Mouse (Mus musculus) hindbrain, embryonic 10.5 days (tissue): ENCODE measurements around the gene Tmed10. TPM values are rescaled to one million over a fixed set of nuclear protein-coding genes. Genes with fewer than 3 reads are reported as not detected.

Experiments used
- DNase-seq: peaks from one replicate; pipeline ENCODE4 v3.0.0-alpha.2; 2017; ENCODE audit warnings: low spot score
- H3K27ac ChIP-seq: fragments of 300-500 bp; sonication (generic); 2 replicates; pipeline ENCODE4 v1.5.1; 2016; ENCODE audit warnings: mild to moderate bottlenecking, moderate library complexity
- H3K27me3 ChIP-seq: fragments of 300-500 bp; sonication (generic); 2 replicates; pipeline ENCODE4 v1.6.1; 2016; ENCODE audit warnings: mild to moderate bottlenecking; ENCODE audit not compliant: poor library complexity, insufficient read depth, severe bottlenecking
- H3K36me3 ChIP-seq: fragments of 300-500 bp; sonication (generic); 2 replicates; pipeline ENCODE4 v1.6.1; 2016; ENCODE audit warnings: mild to moderate bottlenecking, moderate library complexity
- H3K4me1 ChIP-seq: fragments of 300-500 bp; sonication (generic); replicated peaks from 2 replicates; pipeline ENCODE4 v1.6.1; 2016; ENCODE audit warnings: mild to moderate bottlenecking
- H3K4me3 ChIP-seq: fragments of 300-500 bp; sonication (generic); 2 replicates; pipeline ENCODE4 v1.5.1; 2016; ENCODE audit warnings: mild to moderate bottlenecking, moderate library complexity
- H3K9me3 ChIP-seq: fragments of 300-500 bp; sonication (generic); 2 replicates; pipeline ENCODE4 v1.6.1; 2016; ENCODE audit warnings: mild to moderate bottlenecking, moderate library complexity
- WGBS: fragments of 180-500 bp; shearing (Covaris S2); methylation state at CpG from one replicate; pipeline ENCODE4 v1.1.7; 2016; 5-methylcytosine and 5-hydroxymethylcytosine counted together
- polyA plus RNA-seq: library from polyadenylated mRNA; unstranded; fragments of >200 nt; fragmentation: Nextera tagmentation; extraction: Ambion mirVana; gene quantifications from 2 replicates; pipeline ENCODE4 v1.2.1, GENCODE M21; 2016

The Tmed10 gene
- polyA plus RNA-seq, 1 experiment from 2014 or later, result 254 TPM

- no peak overlapping the region for H3K4me3 ChIP-seq
- H3K4me1 ChIP-seq, result no peaks in the 10 kb centered on the region
- DNase-seq, result no peak
- no peak overlapping the region for H3K27ac ChIP-seq
- peaks cover 22% of the 10 kb centered on the region for H3K36me3 ChIP-seq
- 83% methylated on average over 3 of the region's 3 CpGs for WGBS
- H3K9me3 ChIP-seq, result no peaks in the 10 kb centered on the region
- no peaks in the 10 kb centered on the region for H3K27me3 ChIP-seq
Observed at GRCm38 (mm10) chr12:85366271-85366670, 8.4 kb downstream of the Tmed10 start.

- H3K27me3 ChIP-seq, result no peaks in the 10 kb centered on the region
Observed at GRCm38 (mm10) chr12:85362510-85362909, 12.1 kb downstream of the Tmed10 start.

DNA sequence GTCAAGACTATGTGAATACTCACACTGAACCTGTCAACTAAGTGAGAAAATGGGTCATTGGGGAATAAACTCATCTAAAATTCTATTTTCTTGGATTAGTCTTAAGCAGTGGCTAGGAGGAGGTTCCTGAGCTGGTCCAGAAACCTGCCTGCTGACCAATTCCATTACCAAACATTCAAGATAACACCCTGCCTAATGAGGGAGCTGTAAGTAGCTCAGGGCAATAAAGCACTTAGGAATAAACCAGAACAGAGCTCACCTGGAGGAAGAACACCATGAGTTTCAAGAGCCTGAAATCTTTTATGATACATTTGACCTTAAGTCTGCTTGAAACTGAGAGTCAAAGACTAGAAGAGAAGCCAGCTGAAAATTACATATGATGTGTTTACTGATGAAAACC lies 13.1 kb downstream of the Tmed10 start:
- DNase-seq, result no peak
- H3K36me3 ChIP-seq, result peaks cover 22% of the 10 kb centered on the region

More at GRCm38 (mm10) chr12:85362510-85362909, 12.1 kb downstream of the Tmed10 start:
- Histone ChIP-seq H3K36me3 (peaks cover 22% of the 10 kb centered on the region), H3K27ac (no peak overlapping the region), H3K4me3 (no peak overlapping the region), H3K4me1 (no peaks in the 10 kb centered on the region), H3K9me3 (no peaks in the 10 kb centered on the region)
- DNase-seq, result no peak
- 79% methylated on average over 4 of the region's 4 CpGs for WGBS

GRCm38 (mm10) chr12:85361165-85361564 lies 13.5 kb downstream of the Tmed10 start:
- no peak overlapping the region for H3K4me3 ChIP-seq
- DNase-seq, result no peak
- H3K36me3 ChIP-seq, result peaks cover 22% of the 10 kb centered on the region
- no peak overlapping the region for H3K27ac ChIP-seq
- 92% methylated on average over 3 of the region's 3 CpGs for WGBS
- H3K4me1 ChIP-seq, result no peaks in the 10 kb centered on the region
- H3K27me3 ChIP-seq, result no peaks in the 10 kb centered on the region
- H3K9me3 ChIP-seq, result no peaks in the 10 kb centered on the region

More for the DNA sequence above, 13.1 kb downstream of the Tmed10 start:
- H3K9me3 ChIP-seq, result no peaks in the 10 kb centered on the region
- no peaks in the 10 kb centered on the region for H3K27me3 ChIP-seq
- H3K27ac ChIP-seq, result no peak overlapping the region
- no peaks in the 10 kb centered on the region for H3K4me1 ChIP-seq
- H3K4me3 ChIP-seq, result no peak overlapping the region

GRCm38 (mm10) chr12:85354061-85354460 lies 20.6 kb downstream of the Tmed10 start:
- H3K36me3 ChIP-seq, result peaks cover 52% of the 10 kb centered on the region
- WGBS, result 88% methylated on average over 3 of the region's 3 CpGs
- H3K27me3 ChIP-seq, result no peaks in the 10 kb centered on the region
- H3K27ac ChIP-seq, result no peak overlapping the region
- no peaks in the 10 kb centered on the region; the same call in 1 of the 2 replicates for H3K4me1 ChIP-seq
- no peak for DNase-seq
- no peaks in the 10 kb centered on the region for H3K9me3 ChIP-seq
- H3K4me3 ChIP-seq, result no peak overlapping the region

DNA sequence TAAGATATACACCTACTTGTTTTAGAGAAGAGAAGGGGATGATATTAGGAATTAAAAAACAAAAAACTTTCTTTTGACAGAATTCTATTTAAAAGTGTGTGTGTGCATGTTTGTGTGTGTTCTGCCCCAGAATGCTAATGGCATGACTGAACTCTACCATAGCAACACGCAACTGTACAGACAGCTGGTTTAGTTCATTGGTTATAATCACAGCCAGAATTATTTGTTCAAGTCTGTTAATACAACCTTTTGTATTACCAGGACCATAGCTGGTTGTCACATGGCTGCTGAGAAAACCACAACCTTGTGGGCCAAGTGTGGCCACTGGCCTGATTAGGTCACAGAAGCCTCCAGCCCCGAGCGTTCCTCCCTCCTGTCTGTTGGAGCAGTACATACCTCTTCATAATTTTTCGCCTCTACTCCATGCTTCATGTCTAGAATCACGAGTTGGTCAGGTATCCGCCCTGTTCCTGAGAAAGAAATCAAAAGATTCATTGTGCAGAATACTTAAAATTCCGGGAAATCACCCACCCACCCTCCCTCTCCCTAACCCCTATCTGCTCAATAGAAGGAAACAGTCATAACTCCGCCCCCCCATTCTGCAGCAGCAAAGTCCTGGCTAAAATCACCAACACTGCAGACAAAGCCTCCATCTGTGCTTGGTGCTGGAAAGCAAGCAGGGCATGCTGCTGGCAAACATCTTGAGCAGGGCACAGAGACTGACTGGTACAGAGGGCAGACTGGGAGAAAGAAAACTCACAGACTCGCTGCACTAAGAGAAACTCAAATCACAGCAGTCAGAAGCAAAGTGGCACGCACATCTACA lies 24.0 kb downstream of the Tmed10 start:
- H3K36me3 ChIP-seq, result peaks cover 72% of the 10 kb centered on the region
- H3K4me1 ChIP-seq, result no peaks in the 10 kb centered on the region; the same call in 1 of the 2 replicates
- no peaks in the 10 kb centered on the region for H3K27me3 ChIP-seq
- no peak overlapping the region for H3K27ac ChIP-seq
- no peaks in the 10 kb centered on the region for H3K9me3 ChIP-seq
- 88% methylated on average over 10 of the region's 10 CpGs for WGBS
- no peak for DNase-seq
- no peak overlapping the region for H3K4me3 ChIP-seq

DNA sequence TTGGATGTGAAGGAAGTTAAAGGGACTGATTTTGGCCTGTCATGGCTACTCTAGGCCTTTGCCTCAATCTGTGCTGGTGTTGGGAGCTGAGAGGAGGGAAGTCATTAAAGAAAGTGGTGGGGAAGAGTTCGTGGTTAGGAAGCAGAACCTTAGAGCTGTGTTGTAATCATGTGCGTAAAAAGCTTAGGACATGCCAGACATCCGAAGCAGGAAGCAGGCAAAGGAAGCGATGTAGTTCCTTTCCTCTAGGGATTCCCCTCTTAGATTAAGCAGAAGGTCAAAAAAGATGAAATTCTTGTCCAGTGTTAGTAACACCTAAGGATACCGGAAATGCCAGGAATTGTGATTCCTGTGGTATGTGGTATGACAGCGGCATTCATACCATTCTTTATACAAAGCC lies 26.3 kb downstream of the Tmed10 start:
- Histone ChIP-seq H3K27ac (no peak overlapping the region), H3K27me3 (no peaks in the 10 kb centered on the region), H3K9me3 (no peaks in the 10 kb centered on the region), H3K4me3 (no peak overlapping the region), H3K4me1 (no peaks in the 10 kb centered on the region; the same call in 1 of the 2 replicates), H3K36me3 (peaks cover 73% of the 10 kb centered on the region)
- no peak for DNase-seq
- 87% methylated on average over 6 of the region's 6 CpGs for WGBS

DNA sequence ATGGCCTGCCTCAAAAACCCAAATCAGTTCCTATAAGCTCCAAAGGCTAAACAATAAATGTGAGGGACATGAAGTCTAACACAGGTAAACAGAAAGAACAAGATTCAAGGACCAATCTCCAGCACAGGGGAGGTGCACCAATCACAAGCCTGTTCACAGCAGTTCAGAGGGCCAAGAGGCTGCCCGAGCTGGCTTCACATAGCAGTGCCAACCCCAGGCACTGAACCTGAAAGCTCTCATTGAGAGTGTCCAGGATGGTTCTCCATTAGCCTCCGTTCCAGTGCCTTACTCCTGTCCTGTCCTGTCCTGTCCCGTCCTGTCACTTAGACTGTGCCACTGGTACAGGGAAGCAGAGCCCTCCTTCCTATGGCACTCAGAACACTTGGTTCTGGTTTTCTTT lies 27.5 kb downstream of the Tmed10 start:
- H3K36me3 ChIP-seq, result peaks cover 71% of the 10 kb centered on the region
- no peak for DNase-seq
- WGBS, result 83% methylated on average over 3 of the region's 3 CpGs

GRCm38 (mm10) chr12:85346374-85346773 lies 28.3 kb downstream of the Tmed10 start:
- Histone ChIP-seq H3K9me3 (no peaks in the 10 kb centered on the region), H3K4me1 (peaks cover 3% of the 10 kb centered on the region), H3K4me3 (no peak overlapping the region), H3K27me3 (no peaks in the 10 kb centered on the region), H3K36me3 (peaks cover 70% of the 10 kb centered on the region), H3K27ac (no peak overlapping the region)
- DNase-seq, result peak; percentile 23
- WGBS, result 72% methylated on average over 3 of the region's 3 CpGs

More for the DNA sequence above, 27.5 kb downstream of the Tmed10 start:
- no peaks in the 10 kb centered on the region for H3K9me3 ChIP-seq
- no peak overlapping the region for H3K4me3 ChIP-seq
- no peak overlapping the region for H3K27ac ChIP-seq
- no peaks in the 10 kb centered on the region for H3K27me3 ChIP-seq
- no peaks in the 10 kb centered on the region; the same call in 1 of the 2 replicates for H3K4me1 ChIP-seq

GRCm38 (mm10) chr12:85345559-85345958 lies 29.1 kb downstream of the Tmed10 start:
- Histone ChIP-seq H3K4me1 (peaks cover 8% of the 10 kb centered on the region; the same call in 1 of the 2 replicates), H3K4me3 (no peak overlapping the region), H3K36me3 (peaks cover 64% of the 10 kb centered on the region), H3K27me3 (no peaks in the 10 kb centered on the region), H3K27ac (no peak overlapping the region), H3K9me3 (no peaks in the 10 kb centered on the region)
- DNase-seq, result no peak
- WGBS, result 95% methylated on average over 6 of the region's 6 CpGs

DNA sequence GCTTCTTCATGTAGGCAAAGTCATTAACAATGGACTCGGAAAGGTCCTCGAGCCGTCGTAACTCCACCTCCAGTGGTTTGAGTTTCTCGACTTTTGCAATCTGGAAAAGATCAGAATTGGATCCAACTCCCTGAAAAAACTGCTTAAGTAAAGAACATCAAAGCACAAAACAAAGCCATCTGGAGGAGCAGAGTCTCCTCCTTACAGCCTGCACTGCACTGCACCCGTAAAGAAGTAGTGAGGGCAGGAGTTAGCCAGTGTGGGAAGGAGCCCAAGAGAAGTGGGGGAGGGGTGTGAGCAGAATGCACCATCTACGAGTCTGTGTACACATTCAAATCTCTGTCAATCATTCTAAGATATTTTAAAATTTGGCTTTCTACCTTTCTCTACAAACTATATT lies 30.4 kb downstream of the Tmed10 start:
- Histone ChIP-seq H3K9me3 (no peaks in the 10 kb centered on the region), H3K4me3 (no peak overlapping the region), H3K27me3 (no peaks in the 10 kb centered on the region), H3K36me3 (peaks cover 53% of the 10 kb centered on the region), H3K27ac (no peak overlapping the region), H3K4me1 (peaks cover 17% of the 10 kb centered on the region)
- DNase-seq, result no peak
- 85% methylated on average over 7 of the region's 7 CpGs for WGBS

DNA sequence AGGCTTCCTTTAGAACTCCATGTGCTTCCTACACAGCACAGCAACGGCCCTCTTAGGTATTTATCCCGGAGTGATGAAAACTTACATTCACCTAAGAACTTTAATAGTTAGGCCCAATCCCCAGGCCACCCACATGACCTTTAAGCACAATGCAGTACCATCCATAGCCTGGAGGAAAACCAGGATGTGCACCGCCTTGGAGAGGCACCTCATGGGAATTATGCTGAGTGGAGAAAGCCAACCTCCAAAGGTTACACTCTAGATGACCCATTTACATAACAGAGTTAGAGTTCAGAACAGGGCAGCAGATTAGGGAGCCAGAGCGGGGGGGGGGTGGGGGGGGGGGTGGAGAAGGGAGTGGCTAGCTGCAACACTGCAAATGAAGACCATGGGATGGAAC lies 32.3 kb downstream of the Tmed10 start:
- Histone ChIP-seq H3K27ac (no peak overlapping the region), H3K4me1 (peaks cover 31% of the 10 kb centered on the region), H3K4me3 (no peak overlapping the region), H3K9me3 (no peaks in the 10 kb centered on the region), H3K36me3 (peaks cover 35% of the 10 kb centered on the region), H3K27me3 (no peaks in the 10 kb centered on the region)
- WGBS, result 70% methylated on average over 4 of the region's 4 CpGs
- no peak for DNase-seq

DNA sequence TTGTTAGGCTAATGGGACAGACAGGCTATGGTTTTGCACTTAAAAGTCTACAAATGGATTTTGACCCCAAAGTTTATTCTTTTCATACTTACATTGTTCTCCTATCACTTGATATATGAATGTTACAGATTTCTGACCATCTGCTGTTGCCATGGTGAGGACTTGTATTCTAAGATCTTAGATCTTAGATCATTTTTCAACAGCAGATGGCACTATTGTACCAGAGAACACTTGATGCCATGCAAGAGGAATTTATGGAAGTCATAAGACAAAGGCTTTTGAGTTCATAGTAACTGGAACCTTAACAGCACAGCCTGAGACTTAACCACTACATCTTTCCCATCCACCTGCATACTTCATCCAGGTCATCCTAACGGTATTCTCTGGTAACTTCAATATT lies 33.5 kb downstream of the Tmed10 start:
- no peak overlapping the region; the same call in 1 of the 2 replicates for H3K27ac ChIP-seq
- no peak for DNase-seq
- no peaks in the 10 kb centered on the region for H3K9me3 ChIP-seq
- peaks cover 31% of the 10 kb centered on the region for H3K4me1 ChIP-seq
- H3K36me3 ChIP-seq, result peaks cover 36% of the 10 kb centered on the region
- H3K27me3 ChIP-seq, result no peaks in the 10 kb centered on the region
- H3K4me3 ChIP-seq, result no peak overlapping the region
- 63% methylated on average over 1 of the region's 1 CpGs for WGBS
